Mouse (Mus musculus): ENCODE results near the gene Fscn1. TPM values are rescaled to one million over a fixed set of nuclear protein-coding genes. Genes with fewer than 3 reads are reported as not detected.

Gene Fscn1
- polyA plus RNA-seq, 1 experiment from 2014 or later = 698 TPM

- Histone ChIP-seq H3K9ac (ENCODE audit: low read length) (no peak overlapping the region), H3K9me3 (ENCODE audit: control insufficient read depth, low read length) (no peaks in the 10 kb centered on the region), H3K4me1 (ENCODE audit: control insufficient read depth, insufficient read depth, low read length) (no peaks in the 10 kb centered on the region), H3K36me3 (ENCODE audit: control insufficient read depth, insufficient read depth, low read length) (no peaks in the 10 kb centered on the region), H3K27me3 (ENCODE audit: control insufficient read depth, insufficient read depth, low read length) (no peaks in the 10 kb centered on the region), H3K4me2 (ENCODE audit: low read depth) (no peak overlapping the region), H3K4me3 (ENCODE audit: low read depth, low read length) (no peak overlapping the region), H3K27ac (ENCODE audit: low read depth, low read length) (no peak overlapping the region)
- ATAC-seq (ENCODE audit: insufficient read depth, low FRiP score, low TSS enrichment) (no peak), DNase-seq (ENCODE audit: low spot score) (no peak)
- WGBS = 67% methylated on average over 8 of the region's 8 CpGs
Observed at GRCm38 (mm10) chr5:142944979-142945682, 15.0 kb upstream of the Fscn1 start.

GRCm38 (mm10) chr5:142947460-142947859 is 12.7 kb upstream of the Fscn1 start:
- no peak for ATAC-seq (ENCODE audit: insufficient read depth, low FRiP score, low TSS enrichment)
- H3K9me3 ChIP-seq (ENCODE audit: control insufficient read depth, low read length) = no peaks in the 10 kb centered on the region
- WGBS = 69% methylated on average over 7 of the region's 7 CpGs

GRCm38 (mm10) chr5:142949580-142949979 is 10.6 kb upstream of the Fscn1 start:
- no peaks in the 10 kb centered on the region for H3K27me3 ChIP-seq (ENCODE audit: control insufficient read depth, insufficient read depth, low read length)
- 68% methylated on average over 6 of the region's 6 CpGs for WGBS
- DNase-seq (ENCODE audit: low spot score) (no peak), ATAC-seq (ENCODE audit: insufficient read depth, low FRiP score, low TSS enrichment) (no peak)
- no peaks in the 10 kb centered on the region for H3K9me3 ChIP-seq (ENCODE audit: control insufficient read depth, low read length)
- H3K27ac ChIP-seq (ENCODE audit: low read depth, low read length) = no peak overlapping the region
- H3K9ac ChIP-seq (ENCODE audit: low read length) = no peak overlapping the region
- no peaks in the 10 kb centered on the region for H3K4me1 ChIP-seq (ENCODE audit: control insufficient read depth, insufficient read depth, low read length)
- no peak overlapping the region for H3K4me2 ChIP-seq (ENCODE audit: low read depth)
- H3K36me3 ChIP-seq (ENCODE audit: control insufficient read depth, insufficient read depth, low read length) = no peaks in the 10 kb centered on the region
- H3K4me3 ChIP-seq (ENCODE audit: low read depth, low read length) = no peak overlapping the region

More at GRCm38 (mm10) chr5:142947460-142947859, 12.7 kb upstream of the Fscn1 start:
- Histone ChIP-seq H3K36me3 (ENCODE audit: control insufficient read depth, insufficient read depth, low read length) (no peaks in the 10 kb centered on the region), H3K4me1 (ENCODE audit: control insufficient read depth, insufficient read depth, low read length) (no peaks in the 10 kb centered on the region), H3K27ac (ENCODE audit: low read depth, low read length) (no peak overlapping the region), H3K4me3 (ENCODE audit: low read depth, low read length) (no peak overlapping the region), H3K4me2 (ENCODE audit: low read depth) (no peak overlapping the region), H3K27me3 (ENCODE audit: control insufficient read depth, insufficient read depth, low read length) (no peaks in the 10 kb centered on the region), H3K9ac (ENCODE audit: low read length) (no peak overlapping the region)
- no peak for DNase-seq (ENCODE audit: low spot score)

GRCm38 (mm10) chr5:142950405-142950804 is 9.7 kb upstream of the Fscn1 start:
- DNase-seq (ENCODE audit: low spot score) (no peak), ATAC-seq (ENCODE audit: insufficient read depth, low FRiP score, low TSS enrichment) (no peak)
- H3K27ac ChIP-seq (ENCODE audit: low read depth, low read length) = no peak overlapping the region
- no peaks in the 10 kb centered on the region for H3K9me3 ChIP-seq (ENCODE audit: control insufficient read depth, low read length)
- H3K4me3 ChIP-seq (ENCODE audit: low read depth, low read length) = no peak overlapping the region
- no peaks in the 10 kb centered on the region for H3K4me1 ChIP-seq (ENCODE audit: control insufficient read depth, insufficient read depth, low read length)
- H3K4me2 ChIP-seq (ENCODE audit: low read depth) = no peak overlapping the region
- no peaks in the 10 kb centered on the region for H3K36me3 ChIP-seq (ENCODE audit: control insufficient read depth, insufficient read depth, low read length)
- WGBS = 93% methylated on average over 6 of the region's 6 CpGs
- no peaks in the 10 kb centered on the region for H3K27me3 ChIP-seq (ENCODE audit: control insufficient read depth, insufficient read depth, low read length)
- H3K9ac ChIP-seq (ENCODE audit: low read length) = no peak overlapping the region

- Histone ChIP-seq H3K27ac (ENCODE audit: low read depth, low read length) (no peak overlapping the region), H3K27me3 (ENCODE audit: control insufficient read depth, insufficient read depth, low read length) (no peaks in the 10 kb centered on the region), H3K4me2 (ENCODE audit: low read depth) (no peak overlapping the region), H3K9me3 (ENCODE audit: control insufficient read depth, low read length) (no peaks in the 10 kb centered on the region), H3K36me3 (ENCODE audit: control insufficient read depth, insufficient read depth, low read length) (no peaks in the 10 kb centered on the region), H3K4me3 (ENCODE audit: low read depth, low read length) (no peak overlapping the region), H3K4me1 (ENCODE audit: control insufficient read depth, insufficient read depth, low read length) (no peaks in the 10 kb centered on the region), H3K9ac (ENCODE audit: low read length) (no peak overlapping the region)
- 76% methylated on average over 3 of the region's 3 CpGs for WGBS
- no peak for ATAC-seq (ENCODE audit: insufficient read depth, low FRiP score, low TSS enrichment)
- DNase-seq (ENCODE audit: low spot score) = no peak
Observed at GRCm38 (mm10) chr5:142953641-142954040, 6.5 kb upstream of the Fscn1 start.

GRCm38 (mm10) chr5:142956956-142957703 is 3.0 kb upstream of the Fscn1 start:
- no peaks in the 10 kb centered on the region for H3K27me3 ChIP-seq (ENCODE audit: control insufficient read depth, insufficient read depth, low read length)
- H3K9me3 ChIP-seq (ENCODE audit: control insufficient read depth, low read length) = no peaks in the 10 kb centered on the region
- no peak overlapping the region for H3K9ac ChIP-seq (ENCODE audit: low read length)
- no peak overlapping the region for H3K4me2 ChIP-seq (ENCODE audit: low read depth)
- ATAC-seq (ENCODE audit: insufficient read depth, low FRiP score, low TSS enrichment) (no peak), DNase-seq (ENCODE audit: low spot score) (no peak)
- WGBS = 71% methylated on average over 6 of the region's 6 CpGs
- H3K36me3 ChIP-seq (ENCODE audit: control insufficient read depth, insufficient read depth, low read length) = no peaks in the 10 kb centered on the region
- H3K4me1 ChIP-seq (ENCODE audit: control insufficient read depth, insufficient read depth, low read length) = peaks cover 6% of the 10 kb centered on the region; the same call in 1 of the 2 replicates
- H3K4me3 ChIP-seq (ENCODE audit: low read depth, low read length) = no peak overlapping the region
- no peak overlapping the region for H3K27ac ChIP-seq (ENCODE audit: low read depth, low read length)

- Histone ChIP-seq H3K9me3 (ENCODE audit: control insufficient read depth, low read length) (no peaks in the 10 kb centered on the region), H3K4me1 (ENCODE audit: control insufficient read depth, insufficient read depth, low read length) (peaks cover 10% of the 10 kb centered on the region), H3K36me3 (ENCODE audit: control insufficient read depth, insufficient read depth, low read length) (no peaks in the 10 kb centered on the region), H3K4me3 (ENCODE audit: low read depth, low read length) (no peak overlapping the region), H3K9ac (ENCODE audit: low read length) (no peak overlapping the region), H3K27ac (ENCODE audit: low read depth, low read length) (no peak overlapping the region), H3K4me2 (ENCODE audit: low read depth) (no peak overlapping the region), H3K27me3 (ENCODE audit: control insufficient read depth, insufficient read depth, low read length) (no peaks in the 10 kb centered on the region)
- no peak for DNase-seq (ENCODE audit: low spot score)
- 88% methylated on average over 14 of the region's 14 CpGs for WGBS
- ATAC-seq (ENCODE audit: insufficient read depth, low FRiP score, low TSS enrichment) = no peak
Observed at GRCm38 (mm10) chr5:142958464-142958863, 1.7 kb upstream of the Fscn1 start.

- 63% methylated on average over 4 of the region's 4 CpGs for WGBS
- no peak overlapping the region for H3K27ac ChIP-seq (ENCODE audit: low read depth, low read length)
Observed at GRCm38 (mm10) chr5:142959156-142959555, 987 bp upstream of the Fscn1 start.

More at GRCm38 (mm10) chr5:142959156-142959555, 987 bp upstream of the Fscn1 start:
- no peak for ATAC-seq (ENCODE audit: insufficient read depth, low FRiP score, low TSS enrichment)
- Histone ChIP-seq H3K27me3 (ENCODE audit: control insufficient read depth, insufficient read depth, low read length) (no peaks in the 10 kb centered on the region), H3K4me3 (ENCODE audit: low read depth, low read length) (no peak overlapping the region), H3K9me3 (ENCODE audit: control insufficient read depth, low read length) (no peaks in the 10 kb centered on the region), H3K36me3 (ENCODE audit: control insufficient read depth, insufficient read depth, low read length) (no peaks in the 10 kb centered on the region), H3K9ac (ENCODE audit: low read length) (no peak overlapping the region), H3K4me2 (ENCODE audit: low read depth) (no peak overlapping the region), H3K4me1 (ENCODE audit: control insufficient read depth, insufficient read depth, low read length) (peaks cover 17% of the 10 kb centered on the region)
- no peak for DNase-seq (ENCODE audit: low spot score)

Data from neural tube, embryonic 11.5 days (tissue).